ENCODE assay signal across 8 mouse cellular contexts in the genomic region with DNA sequence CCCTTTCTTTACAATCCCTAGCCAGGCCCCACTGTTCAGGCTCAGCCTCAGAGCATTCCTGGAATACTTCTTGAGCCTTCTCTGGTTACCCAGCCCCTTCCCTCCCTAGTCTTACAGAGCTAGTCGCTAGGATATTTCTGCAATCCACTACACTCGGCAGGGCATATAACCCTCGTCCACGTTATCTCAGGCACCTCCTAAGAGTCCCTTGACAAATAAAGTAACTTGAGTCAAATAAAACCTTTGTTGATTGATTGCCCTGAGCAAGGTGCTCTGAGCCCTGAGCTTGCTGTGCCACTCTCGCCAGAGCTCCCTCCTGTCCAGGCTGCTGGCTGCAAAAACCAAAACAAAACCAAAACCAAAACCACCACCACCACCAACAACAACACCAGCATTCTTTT. TPM values are rescaled to one million over a fixed set of nuclear protein-coding genes. Genes with fewer than 3 reads are reported as not detected.
DNase-seq lines count a peak whose midpoint lies in the region; ATAC-seq and TF ChIP-seq lines count a peak whose summit lies in the region.

No protein-coding gene starts in this region.

- H3K27me3 ChIP-seq in hindbrain, embryonic 13.5 days, result no peaks in the 10 kb centered on the region
- H3K27me3 ChIP-seq in liver, postnatal 0 days (ENCODE audit: insufficient read depth, low read length), result no peaks in the 10 kb centered on the region
- H3K27me3 ChIP-seq in stomach, embryonic 16.5 days (ENCODE audit: control insufficient read depth, insufficient read depth, low read length), result no peaks in the 10 kb centered on the region

- DNase-seq in 3T3-L1 (ENCODE audit: low read depth, low spot score), result peak; percentile 72
- DNase-seq in embryo, embryonic 10.5 days (ENCODE audit: low spot score), result peak; percentile 81
- DNase-seq in liver, postnatal 0 days, result no peak
- DNase-seq in cerebellum, adult 9-10 months, result no peak
- no peak for DNase-seq in retina, postnatal 1 day

- H3K36me3 ChIP-seq in hindbrain, embryonic 13.5 days, result no peaks in the 10 kb centered on the region
- H3K36me3 ChIP-seq in liver, postnatal 0 days (replicated peaks; ENCODE audit: insufficient read depth, low read length), result no peaks in the 10 kb centered on the region
- no peaks in the 10 kb centered on the region for H3K36me3 ChIP-seq in stomach, embryonic 16.5 days (ENCODE audit: control insufficient read depth, insufficient read depth, low read length)

- ATAC-seq in hindbrain, embryonic 13.5 days (ENCODE audit: low FRiP score), result no peak
- ATAC-seq in liver, postnatal 0 days, result no peak
- peak; percentile 61; the same call in 1 of the 2 replicates for ATAC-seq in stomach, embryonic 16.5 days (ENCODE audit: insufficient read depth, low FRiP score)
- ATAC-seq in activated CD4-positive, CD25-positive, alpha-beta regulatory T cell, adult 4 months, result no peak

- no peak overlapping the region for H3K9ac ChIP-seq in hindbrain, embryonic 13.5 days
- H3K9ac ChIP-seq in liver, postnatal 0 days (replicated peaks), result 0 out of 2 replicates have a peak overlapping the region, but pooled peaks have one; percentile 8
- H3K9ac ChIP-seq in stomach, embryonic 16.5 days (ENCODE audit: low read length), result peak overlapping the region; percentile 29; the same call in 1 of the 2 replicates

- WGBS in hindbrain, embryonic 13.5 days, result 4% methylated on average over 5 of the region's 5 CpGs
- whole genome bisulfite sequencing in liver, postnatal 0 days (ENCODE audit: insufficient replicate concordance), result 14% methylated on average over 5 of the region's 5 CpGs
- WGBS in stomach, embryonic 16.5 days, result 4% methylated on average over 5 of the region's 5 CpGs

- H3K4me1 ChIP-seq in hindbrain, embryonic 13.5 days (replicated peaks), result peaks cover 34% of the 10 kb centered on the region
- H3K4me1 ChIP-seq in liver, postnatal 0 days (ENCODE audit: insufficient read depth), result peaks cover 16% of the 10 kb centered on the region
- H3K4me1 ChIP-seq in stomach, embryonic 16.5 days (ENCODE audit: control insufficient read depth, insufficient read depth, low read length), result peaks cover 58% of the 10 kb centered on the region

- TF ChIP-seq EP300 in liver, postnatal 0 days (IDR thresholded peaks at IDR 0.05; ENCODE audit: low read depth), result no peak

- no peak overlapping the region for H3K4me2 ChIP-seq in hindbrain, embryonic 13.5 days
- H3K4me2 ChIP-seq in liver, postnatal 0 days (ENCODE audit: low read depth, low read length), result peak overlapping the region; percentile 50
- peak overlapping the region; percentile 43 for H3K4me2 ChIP-seq in stomach, embryonic 16.5 days (ENCODE audit: low read depth, low read length)

- peak overlapping the region; percentile 62 for H3K27ac ChIP-seq in hindbrain, embryonic 13.5 days
- H3K27ac ChIP-seq in liver, postnatal 0 days (ENCODE audit: low read depth), result no peak overlapping the region
- H3K27ac ChIP-seq in stomach, embryonic 16.5 days (ENCODE audit: low read length), result peak overlapping the region; percentile 63

- no peak overlapping the region for H3K4me3 ChIP-seq in hindbrain, embryonic 13.5 days
- 0 out of 2 replicates have a peak overlapping the region, but pooled peaks have one; percentile 6 for H3K4me3 ChIP-seq in liver, postnatal 0 days (ENCODE audit: low read depth, low read length)
- peak overlapping the region; percentile 12; the same call in 1 of the 2 replicates for H3K4me3 ChIP-seq in stomach, embryonic 16.5 days (replicated peaks; ENCODE audit: low read length)

- H3K9me3 ChIP-seq in hindbrain, embryonic 13.5 days, result no peaks in the 10 kb centered on the region
- H3K9me3 ChIP-seq in liver, postnatal 0 days (ENCODE audit: low read length), result no peaks in the 10 kb centered on the region
- no peaks in the 10 kb centered on the region for H3K9me3 ChIP-seq in stomach, embryonic 16.5 days (replicated peaks; ENCODE audit: control insufficient read depth, low read length)

- no peak for TF ChIP-seq CTCF in liver, postnatal 0 days (IDR thresholded peaks at IDR 0.05; ENCODE audit: low read depth)

RNA-seq across cellular contexts. Expression of gene Tmem212, which starts 37.0 kb away (rescaled TPM):
- polyA plus RNA-seq in hindbrain, embryonic 13.5 days (2015; fragmentation: Nextera tagmentation; extraction: Ambion mirVana), result not detected in 2 replicates
- polyA plus RNA-seq in liver, postnatal 0 days (2015; fragmentation: Nextera tagmentation; extraction: Ambion mirVana), result 0.21 and 0.26 TPM in 2 replicates
- not detected in 2 replicates for polyA plus RNA-seq in stomach, embryonic 16.5 days (2015; fragmentation: Nextera tagmentation; extraction: Ambion mirVana)
- not detected for polyA plus RNA-seq in activated CD4-positive, CD25-positive, alpha-beta regulatory T cell, adult 4 months (2017; shearing (Covaris generic))

Comparison
In these comparisons a context has a peak if more than half of its experiments do, and no peak if none do; other contexts are left out.
1. DNase-seq: peak in 3T3-L1 (single experiment) and embryo, embryonic 10.5 days (single experiment); none in liver, postnatal 0 days (single experiment), cerebellum, adult 9-10 months (single experiment) and retina, postnatal 1 day (single experiment).